Mouse (Mus musculus) right cerebral cortex, postnatal 25 days (tissue): ENCODE results near the gene Opn3.

Experiments used
- DNase-seq: peaks from one replicate; pipeline ENCODE4 v3.0.0; 2022

Gene Opn3

GRCm38 (mm10) chr1:175692246-175692996 is at the start of gene Opn3, which contains the start of gene Chml:
TSS of gene Opn3 (minus strand) at chr1:175692776.
TSS of gene Chml (minus strand) at chr1:175692901.
- peak; percentile 96 for DNase-seq

DNA sequence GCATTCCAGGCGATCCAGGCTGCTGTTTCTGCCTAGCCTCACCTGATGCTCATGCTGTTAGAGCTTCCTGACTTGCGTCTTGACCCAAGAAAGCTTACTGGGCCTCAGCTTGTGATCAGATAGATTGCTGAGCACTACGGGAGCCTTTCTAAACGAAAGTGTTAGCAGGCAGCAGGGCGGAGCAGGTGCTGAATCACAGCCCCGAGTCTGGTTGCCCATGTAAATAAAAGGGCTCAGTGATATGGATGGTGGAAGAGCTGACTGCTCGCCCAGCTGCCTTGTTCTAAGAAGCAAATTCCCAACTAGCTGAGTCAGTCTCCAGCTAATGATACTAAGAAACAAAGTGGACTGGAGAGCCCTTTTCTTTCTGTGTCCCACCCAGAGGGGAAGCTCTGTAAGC is 33.2 kb upstream of the Opn3 start:
- no peak for DNase-seq

DNA sequence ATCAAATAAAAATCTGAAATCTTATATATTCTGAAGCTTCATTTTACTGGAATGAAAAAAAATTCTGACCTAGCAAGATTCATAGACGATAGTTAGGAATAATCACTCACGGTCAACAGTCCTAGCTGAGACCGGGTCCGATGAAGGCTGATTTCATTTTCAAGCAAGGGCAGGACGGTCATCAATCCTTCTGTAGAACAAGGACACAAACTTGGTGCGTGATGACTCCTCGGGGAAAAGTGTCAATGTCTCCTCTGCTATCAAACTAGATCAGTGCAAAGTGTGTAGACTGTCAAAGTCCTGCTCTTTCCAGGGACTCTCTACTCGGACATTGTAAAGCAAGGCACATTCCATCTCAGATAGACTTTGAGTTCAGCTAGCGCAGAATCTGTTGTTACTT is 24.3 kb upstream of the Opn3 start:
- DNase-seq: no peak

DNA sequence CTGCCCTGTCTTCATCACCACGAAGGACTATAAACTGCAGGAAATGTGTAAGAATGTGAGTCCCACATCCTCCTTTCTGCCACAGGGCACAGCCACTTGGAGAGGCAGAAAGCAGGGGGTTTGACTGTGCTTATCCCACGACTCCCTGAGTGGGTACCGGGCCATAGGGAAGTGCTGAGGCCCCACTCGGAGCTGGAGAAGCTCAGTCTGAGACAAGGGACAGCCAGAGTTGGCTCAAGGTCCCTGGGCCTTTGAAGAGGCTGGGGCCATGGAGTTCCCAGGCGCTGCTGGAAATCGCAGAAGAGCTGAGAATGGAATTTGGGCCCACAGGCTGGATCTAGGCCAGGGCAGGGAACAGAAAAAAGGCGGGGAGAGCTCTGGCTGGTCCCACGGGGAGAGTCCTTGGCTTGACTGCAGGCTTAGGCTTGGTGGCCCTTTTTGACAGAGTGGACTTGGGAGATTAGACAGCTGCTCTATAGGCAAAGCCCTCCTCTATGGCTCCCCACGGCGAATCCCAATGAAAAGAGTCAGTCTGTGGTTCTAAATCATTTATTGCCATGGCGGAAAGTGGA is 19.8 kb upstream of the Opn3 start:
- DNase-seq: no peak

DNA sequence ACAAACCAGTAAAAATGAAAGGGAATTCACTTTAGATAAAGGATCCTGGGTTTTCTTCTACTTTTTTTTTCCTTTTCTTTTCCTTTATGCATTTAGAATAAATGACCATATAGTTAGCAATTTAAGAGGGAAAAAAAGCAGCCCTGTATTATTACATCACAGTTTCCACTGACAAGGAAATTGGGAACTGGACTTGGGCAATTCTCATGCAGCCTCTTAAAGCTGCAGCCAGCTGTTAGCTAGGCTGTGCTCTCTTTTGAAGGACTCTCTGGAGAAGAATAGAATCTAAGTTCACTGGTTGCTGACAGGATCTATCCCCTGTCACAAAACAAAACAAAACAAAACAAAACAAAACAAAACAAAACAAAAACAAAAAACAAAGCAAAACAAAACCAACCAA is 15.4 kb upstream of the Opn3 start:
- no peak for DNase-seq

DNA sequence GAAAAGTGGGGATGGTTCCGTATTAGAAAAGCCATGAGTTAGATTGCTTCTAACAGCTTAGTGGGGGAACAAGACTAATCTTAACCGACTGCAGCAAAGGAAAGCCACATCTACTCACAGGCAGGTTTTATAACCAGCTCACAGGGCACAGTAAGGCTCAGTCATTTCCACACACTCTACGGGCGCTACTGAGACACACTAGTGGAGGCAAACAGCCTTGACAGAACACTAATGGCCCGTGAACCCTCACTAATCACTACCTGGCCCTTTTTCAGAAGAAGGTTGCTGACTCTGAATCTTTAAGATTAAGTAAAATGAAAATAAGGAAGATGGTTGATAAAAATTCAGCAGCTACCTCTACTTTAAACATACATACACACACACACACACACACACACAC is 15.0 kb upstream of the Opn3 start:
- DNase-seq: no peak

- no peak for DNase-seq
These were observed 8.6 kb upstream of the Opn3 start for GRCm38 (mm10) chr1:175701145-175701544.

DNA sequence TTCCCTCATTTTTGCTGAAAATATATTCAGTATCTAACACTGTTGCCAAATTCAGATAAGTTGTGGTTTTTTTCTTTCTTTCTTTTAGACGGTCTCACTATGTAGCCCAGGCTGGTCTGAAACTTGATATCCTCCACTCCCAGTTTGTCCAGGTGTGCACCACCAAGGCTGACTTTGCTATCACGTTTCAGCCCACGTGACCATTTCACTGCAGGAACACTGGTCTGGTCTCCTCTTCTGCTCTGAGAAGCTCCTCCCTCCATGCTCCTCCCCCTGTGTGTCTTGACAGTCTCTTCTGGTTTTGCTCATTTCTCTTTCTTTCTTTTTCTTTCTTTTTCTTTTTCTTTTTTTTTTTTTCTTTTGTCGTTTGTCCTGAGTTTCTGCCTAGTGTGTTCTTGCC is 7.2 kb upstream of the Opn3 start:
- no peak for DNase-seq

- DNase-seq: no peak
These were observed 6.8 kb upstream of the Opn3 start for GRCm38 (mm10) chr1:175699375-175699774.

GRCm38 (mm10) chr1:175698293-175698692 is 5.7 kb upstream of the Opn3 start, which contains the start of gene Wdr64:
TSS of gene Wdr64 (plus strand) at chr1:175698593.
- DNase-seq: no peak

DNA sequence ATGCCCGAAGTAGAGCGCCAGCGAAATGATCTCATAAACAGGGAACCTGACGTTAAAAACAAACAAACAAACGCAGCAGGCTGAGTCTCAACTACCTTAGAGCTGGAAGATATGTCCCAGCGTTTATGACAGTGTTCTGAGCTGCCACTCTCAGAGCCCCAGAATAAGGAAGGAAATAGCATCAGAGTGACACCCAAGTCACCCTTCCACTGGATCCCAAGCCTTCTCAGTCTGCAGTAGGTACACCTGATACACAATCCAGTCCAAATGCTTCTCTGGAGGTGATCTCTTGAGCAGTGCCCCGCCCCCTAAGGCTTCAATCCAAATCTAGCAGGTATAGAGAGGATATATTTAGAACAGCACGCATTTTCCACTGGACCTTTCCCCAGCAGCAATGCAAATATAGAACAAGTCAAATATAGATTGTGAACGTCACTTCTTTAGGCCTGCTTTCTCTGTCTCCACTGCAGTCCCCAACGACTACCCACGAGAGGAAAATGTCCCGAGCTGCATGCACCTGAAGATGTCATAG is 919 bp upstream of the Opn3 start:
- DNase-seq: no peak

DNA sequence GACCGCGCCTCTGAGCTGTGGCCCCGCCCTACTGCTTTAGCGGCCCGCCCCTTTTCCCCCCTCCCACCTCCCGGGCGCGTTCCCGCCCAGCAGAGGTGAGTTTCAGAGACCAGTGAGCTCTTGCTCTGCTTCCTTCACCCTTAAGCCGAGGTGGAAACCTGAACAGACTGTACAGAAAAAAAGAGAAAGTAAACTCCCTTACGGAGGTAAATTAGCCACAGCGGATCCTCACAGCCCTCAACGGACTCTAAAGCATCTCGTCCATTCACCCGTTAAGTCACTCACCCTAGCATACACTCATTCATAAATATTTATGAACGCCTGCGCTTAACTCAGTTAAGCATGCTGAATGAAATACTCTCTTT is 403 bp upstream of the Opn3 start:
- DNase-seq: no peak

DNA sequence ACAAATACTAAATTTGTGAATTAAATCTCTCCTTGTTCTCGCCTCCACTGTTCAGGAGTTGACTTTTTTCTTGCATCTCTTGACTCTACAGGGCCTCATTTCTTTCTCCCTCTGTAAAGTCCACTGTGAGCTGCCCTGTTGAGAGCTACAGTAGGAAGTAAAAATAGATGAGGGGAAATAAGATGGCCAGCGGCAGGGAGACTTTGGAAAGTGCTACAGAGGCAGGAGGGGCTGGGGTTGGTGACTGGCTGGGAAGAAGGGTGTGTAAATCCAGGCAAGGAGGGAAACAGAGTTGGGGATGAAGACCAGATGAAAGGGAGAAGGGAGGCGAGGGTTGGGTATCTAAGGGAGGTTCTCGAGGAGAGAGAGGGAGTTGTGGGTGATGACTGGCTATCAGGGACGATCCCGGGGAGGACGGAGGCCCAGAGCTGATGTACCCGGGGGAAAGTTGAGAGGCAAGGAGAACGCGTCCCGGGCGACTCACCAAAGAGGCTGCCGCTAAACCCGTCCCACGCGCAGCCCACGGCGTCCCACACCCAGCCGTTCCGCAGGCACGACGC is 810 bp downstream of the Opn3 start:
- DNase-seq: no peak

DNA sequence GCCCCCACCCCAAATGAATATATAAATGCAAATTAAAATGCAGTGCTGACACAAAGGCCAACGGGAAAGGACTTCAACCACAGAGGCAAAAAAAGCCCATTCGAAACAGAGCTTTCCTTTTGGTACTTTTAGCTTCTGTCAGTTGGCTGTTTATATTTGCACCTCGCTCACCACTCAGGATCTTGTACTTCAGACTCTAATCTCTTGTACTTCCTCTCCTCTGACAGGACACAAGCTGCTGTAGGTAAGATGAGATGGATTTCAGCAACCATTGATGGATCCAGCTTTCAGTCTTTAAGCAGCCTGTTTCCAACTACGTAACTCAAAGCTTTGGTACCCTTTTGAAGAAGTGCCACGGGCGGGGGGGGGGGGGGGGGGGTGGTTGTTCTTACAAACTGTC is 11.6 kb downstream of the Opn3 start:
- DNase-seq: no peak

DNA sequence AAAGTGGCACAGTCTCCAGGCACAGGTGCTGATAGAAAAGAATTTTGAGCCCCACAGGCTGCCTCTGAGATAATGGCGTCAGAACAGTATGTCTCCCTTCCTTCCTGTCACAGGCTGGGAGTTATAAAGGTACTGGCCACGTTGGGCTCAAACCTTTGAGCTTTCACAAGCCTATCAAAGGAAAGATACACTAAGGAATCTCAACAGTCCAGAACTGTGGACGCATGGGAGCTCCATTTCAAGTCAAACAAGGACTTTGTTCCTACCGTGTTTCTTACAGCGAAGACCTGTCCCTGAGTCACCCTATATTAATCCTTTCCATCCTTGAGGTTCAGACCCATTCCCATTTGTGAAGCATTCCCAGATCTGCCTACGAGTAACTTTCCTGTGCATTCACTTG is 15.1 kb downstream of the Opn3 start:
- DNase-seq: no peak

DNA sequence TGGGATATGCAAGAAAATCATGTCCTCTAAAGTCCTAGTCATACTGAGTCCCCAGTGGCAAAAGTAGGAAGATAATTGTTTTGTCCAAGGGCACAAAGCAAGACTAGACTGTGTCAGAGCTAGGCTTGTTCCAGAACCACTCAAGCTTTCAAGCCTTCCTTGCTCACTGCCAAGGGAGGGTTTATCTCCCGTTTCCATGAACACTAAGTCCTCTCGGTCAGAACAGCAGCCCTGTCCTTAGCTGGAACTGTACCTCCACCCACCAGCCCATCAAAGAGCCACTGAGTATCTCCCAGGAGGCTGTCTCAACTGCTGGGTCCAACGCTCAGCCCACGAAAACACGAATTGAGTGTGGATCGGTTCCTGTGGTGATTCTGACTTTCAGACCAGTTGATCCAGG is 17.5 kb downstream of the Opn3 start:
- DNase-seq: no peak

DNA sequence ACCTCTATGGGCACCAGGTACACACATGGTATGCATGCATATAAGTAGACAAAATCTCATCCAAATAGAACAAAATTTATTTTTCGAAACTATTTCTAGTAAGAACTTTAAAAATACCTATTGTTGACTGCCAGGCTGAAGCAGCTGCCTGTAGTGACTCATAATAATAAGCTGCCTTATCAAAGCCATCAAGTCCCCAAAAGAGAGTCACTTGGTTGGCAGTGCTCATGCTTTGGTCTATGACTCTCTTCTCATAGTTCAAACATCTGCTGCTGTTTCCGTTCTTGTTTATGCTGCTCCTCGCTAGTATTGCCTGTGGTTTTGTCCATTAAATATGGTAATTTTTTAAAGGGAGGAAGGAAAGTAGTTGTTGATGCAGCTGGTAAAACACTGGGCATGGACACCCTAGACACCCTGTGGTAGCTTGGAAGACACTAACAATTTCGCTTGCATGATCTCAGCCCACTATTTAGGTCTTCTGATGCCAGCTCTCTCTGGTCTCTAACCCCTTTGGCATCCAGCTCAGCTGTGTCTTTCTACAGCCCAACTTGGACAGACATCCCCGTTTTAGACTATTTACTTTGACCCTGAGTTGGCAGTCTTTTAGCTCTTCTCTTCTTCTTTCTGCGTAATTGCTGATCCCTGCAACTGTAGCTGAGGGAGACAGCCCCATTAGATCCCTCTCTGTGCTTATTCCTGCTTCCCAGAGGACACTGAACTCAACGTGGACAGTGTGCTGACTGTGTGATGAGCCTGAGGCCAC is 18.8 kb downstream of the Opn3 start:
- no peak for DNase-seq

- DNase-seq: no peak
These were observed 20.9 kb downstream of the Opn3 start for GRCm38 (mm10) chr1:175671626-175672025.

DNA sequence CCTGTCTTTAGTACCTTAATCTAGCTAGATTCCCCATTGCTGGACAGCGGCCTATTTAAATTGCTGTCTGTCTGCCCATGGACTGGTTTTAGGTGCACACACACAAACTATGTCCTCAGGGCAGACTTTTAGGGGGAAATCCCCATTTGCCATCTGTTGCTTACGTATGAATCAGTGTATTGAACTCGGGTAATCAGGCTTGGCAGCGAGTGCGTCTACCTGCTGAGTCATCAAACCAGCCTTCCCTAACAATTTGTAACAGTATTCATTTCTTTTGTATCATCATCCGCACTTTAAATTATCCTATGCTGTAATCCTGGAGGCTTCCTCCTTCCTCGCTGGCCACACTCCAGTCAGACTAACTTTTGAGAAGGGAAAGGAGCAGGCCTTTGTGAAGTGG is 22.5 kb downstream of the Opn3 start:
- no peak for DNase-seq

- no peak for DNase-seq
These were observed 23.1 kb downstream of the Opn3 start for GRCm38 (mm10) chr1:175669456-175669855.

DNA sequence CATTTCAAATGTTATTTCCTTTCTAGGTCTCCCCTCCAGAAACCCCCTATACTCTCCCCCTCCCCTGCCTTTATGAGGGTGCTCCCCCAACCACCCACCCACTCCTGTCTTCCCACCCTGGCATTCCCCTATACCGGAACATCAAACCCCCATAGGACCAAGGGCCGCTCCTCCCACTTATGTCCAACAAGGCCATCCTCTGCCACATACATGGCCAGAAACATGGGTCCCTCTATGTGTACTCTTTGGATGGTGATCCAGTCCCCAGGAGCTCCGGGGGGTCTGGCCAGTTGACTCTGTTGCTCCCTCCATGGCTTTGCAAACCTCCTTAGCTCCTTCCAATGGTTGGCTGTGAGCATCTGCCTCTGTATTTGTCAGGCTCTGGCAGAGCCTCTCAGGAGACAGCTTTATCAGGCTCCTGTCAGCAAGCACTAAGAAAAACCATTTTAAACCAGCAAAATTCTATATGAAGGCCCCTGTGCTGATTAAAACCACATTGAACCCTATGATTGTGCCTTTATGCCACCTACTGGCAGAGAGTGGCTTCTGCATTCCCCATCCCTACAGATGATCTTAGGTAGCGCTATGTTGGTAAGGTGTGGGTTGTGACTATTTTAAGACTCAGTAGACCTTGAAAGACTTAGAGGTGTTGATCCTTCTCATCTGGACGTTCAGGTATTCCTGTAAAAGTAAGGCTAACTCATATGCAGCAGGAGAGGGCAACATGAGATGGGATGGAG is 23.7 kb downstream of the Opn3 start:
- peak; percentile 32 for DNase-seq

- no peak for DNase-seq
These were observed 32.7 kb downstream of the Opn3 start for GRCm38 (mm10) chr1:175659900-175660299.

DNA sequence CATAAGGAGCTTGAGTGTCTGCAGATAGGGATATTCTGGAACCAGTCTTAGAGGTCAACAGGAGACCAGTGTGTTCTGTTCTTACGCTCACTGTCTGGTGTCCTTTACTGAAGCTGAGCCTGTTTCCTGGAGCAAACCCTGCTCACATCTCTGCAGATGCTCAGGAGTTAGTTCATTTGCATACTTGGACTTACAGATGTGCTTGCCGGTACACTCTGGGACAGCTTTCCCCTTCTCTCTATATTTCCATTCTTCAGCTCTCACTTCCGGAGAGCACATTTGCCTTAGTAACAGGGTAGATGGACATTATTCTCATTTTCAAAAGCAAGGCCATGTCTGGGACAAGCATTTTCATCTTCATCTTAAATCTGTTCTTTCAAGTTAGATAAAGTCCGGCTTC is 44.0 kb downstream of the Opn3 start:
- DNase-seq: no peak
